Mouse (Mus musculus): ENCODE results near the gene Ndufc1. TPM values are rescaled to one million over a fixed set of nuclear protein-coding genes. Genes with fewer than 3 reads are reported as not detected.

Gene Ndufc1
- total and polyA plus RNA-seq, 3 experiments: 115 to 207 TPM; not detected in 1

DNA sequence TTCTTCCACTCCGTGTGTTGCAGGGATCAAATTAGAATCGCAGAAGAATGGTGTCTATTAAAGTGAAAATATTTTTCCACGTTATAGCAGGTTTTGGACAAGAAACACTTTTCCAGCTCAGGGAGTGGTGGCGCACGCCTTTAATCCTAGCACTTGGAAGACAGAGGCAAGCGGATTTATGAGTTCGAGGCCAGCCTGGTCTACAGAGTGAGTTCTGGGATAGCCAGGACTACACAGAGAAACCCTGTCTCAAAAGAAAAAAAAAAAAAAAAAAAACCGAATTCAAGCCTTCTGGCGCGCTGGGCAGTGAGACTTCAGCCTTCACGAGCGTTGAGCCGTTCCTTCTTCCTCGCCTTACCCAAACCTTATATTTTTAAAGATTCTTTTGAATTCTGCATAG, 51.2 kb downstream of the Ndufc1 start:
- Histone ChIP-seq H3K27ac (ENCODE audit: control insufficient read depth, low read depth, low read length) (peak overlapping the region; percentile 72), H3K36me3 (ENCODE audit: control insufficient read depth in 1 of 2, insufficient read depth in 2 of 2, low read length in 2 of 2) (peaks cover 0 to 3% of the 10 kb centered on the region in 2 experiments; a peak in 1 of 4 replicates), H3K4me3 (ENCODE audit: control insufficient read depth in 1 of 2, insufficient read depth in 1 of 2, low read depth in 2 of 2, low read length in 2 of 2) (peak overlapping the region; percentile 54 to 97), H3K9me3 (replicated peaks; ENCODE audit: insufficient read depth, low read length) (no peaks in the 10 kb centered on the region), H3K4me1 (ENCODE audit: control insufficient read depth in 1 of 2, insufficient read depth in 2 of 2, low read length in 2 of 2) (peaks cover 0 to 3% of the 10 kb centered on the region in 2 experiments; a peak in 1 of 4 replicates), H3K9ac (ENCODE audit: control insufficient read depth, low read depth, low read length, poor library complexity, severe bottlenecking) (peak overlapping the region; percentile 79), H3K79me2 (ENCODE audit: control insufficient read depth, insufficient read depth, low read length, poor library complexity) (no peaks in the 10 kb centered on the region; the same call in 1 of the 2 replicates), H3K27me3 (ENCODE audit: control insufficient read depth in 1 of 2, insufficient read depth in 2 of 2, low read length in 2 of 2) (no peaks in the 10 kb centered on the region)
- peak; percentile 99 for TF ChIP-seq TBP (IDR thresholded peaks at IDR 0.05; ENCODE audit: low read depth, low read length)
- peak; percentile 67; the same call in 1 of the 2 replicates for TF ChIP-seq MAFK (IDR thresholded peaks at IDR 0.05; ENCODE audit: borderline replicate concordance, low read depth, low read length)
- peak; percentile 45; the same call in 1 of the 2 replicates for TF ChIP-seq MXI1 (IDR thresholded peaks at IDR 0.05; ENCODE audit: low read depth, low read length)
- no peak for TF ChIP-seq NRF1 (IDR thresholded peaks at IDR 0.05; ENCODE audit: insufficient read depth, low read depth, low read length, poor library complexity, severe bottlenecking)
- no peak for TF ChIP-seq MYB (IDR thresholded peaks at IDR 0.05; ENCODE audit: low read depth, low read length)
- no peak for TF ChIP-seq MAZ (IDR thresholded peaks at IDR 0.05; ENCODE audit: low read depth, low read length)
- peak; percentile 93 for TF ChIP-seq ZNF384 (IDR thresholded peaks at IDR 0.05; ENCODE audit: low read depth, low read length)
- TF ChIP-seq NELFE (IDR thresholded peaks at IDR 0.05; ENCODE audit: low read depth, low read length): no peak
- TF ChIP-seq POLR2A (IDR thresholded peaks at IDR 0.05; ENCODE audit: control insufficient read depth in 1 of 2, insufficient read depth in 1 of 2, low read depth in 1 of 2, low read length in 2 of 2, poor library complexity in 1 of 2): no peak
- TF ChIP-seq ZC3H11A (IDR thresholded peaks at IDR 0.05; ENCODE audit: low read depth, low read length): no peak
- peak; percentile 89 for DNase-seq (ENCODE audit: low read depth, low spot score)

GRCm38 (mm10) chr3:51357078-51357477, 51.7 kb downstream of the Ndufc1 start:
- Histone ChIP-seq H3K9me3 (replicated peaks; ENCODE audit: insufficient read depth, low read length) (no peaks in the 10 kb centered on the region), H3K4me3 (ENCODE audit: control insufficient read depth in 1 of 2, insufficient read depth in 1 of 2, low read depth in 2 of 2, low read length in 2 of 2) (peak overlapping the region; percentile 54 to 97), H3K27ac (ENCODE audit: control insufficient read depth, low read depth, low read length) (peak overlapping the region; percentile 31; the same call in 1 of the 2 replicates), H3K9ac (ENCODE audit: control insufficient read depth, low read depth, low read length, poor library complexity, severe bottlenecking) (peak overlapping the region; percentile 79), H3K36me3 (ENCODE audit: control insufficient read depth in 1 of 2, insufficient read depth in 2 of 2, low read length in 2 of 2) (peaks cover 0 to 3% of the 10 kb centered on the region in 2 experiments; a peak in 1 of 4 replicates), H3K27me3 (ENCODE audit: control insufficient read depth in 1 of 2, insufficient read depth in 2 of 2, low read length in 2 of 2) (no peaks in the 10 kb centered on the region), H3K4me1 (ENCODE audit: control insufficient read depth in 1 of 2, insufficient read depth in 2 of 2, low read length in 2 of 2) (peaks cover 0 to 3% of the 10 kb centered on the region in 2 experiments; a peak in 1 of 4 replicates), H3K79me2 (ENCODE audit: control insufficient read depth, insufficient read depth, low read length, poor library complexity) (no peaks in the 10 kb centered on the region; the same call in 1 of the 2 replicates)
- peak; percentile 66 for DNase-seq (ENCODE audit: low read depth, low spot score)
- TF ChIP-seq TBP (IDR thresholded peaks at IDR 0.05; ENCODE audit: low read depth, low read length) (no peak), SIN3A (IDR thresholded peaks at IDR 0.05; ENCODE audit: low read length) (peak; percentile 15; the same call in 1 of the 2 replicates), GATA1 (IDR thresholded peaks at IDR 0.05; ENCODE audit: low read depth, low read length) (0 out of 2 replicates have a peak, but pooled peaks have one; percentile 35), TCF12 (IDR thresholded peaks at IDR 0.05; ENCODE audit: low read depth, low read length) (no peak), KAT2A (conservative IDR thresholded peaks at IDR 0.05; ENCODE audit: low read depth, low read length) (no peak), E2F4 (IDR thresholded peaks at IDR 0.05; ENCODE audit: borderline replicate concordance, low read depth, low read length) (no peak), USF2 (IDR thresholded peaks at IDR 0.05; ENCODE audit: borderline replicate concordance in 1 of 2, insufficient read depth in 1 of 2, low read depth in 1 of 2, low read length in 2 of 2) (no peak), EP300 (IDR thresholded peaks at IDR 0.05; ENCODE audit: low read depth in 1 of 2, low read length in 2 of 2) (no peak), CHD1 (IDR thresholded peaks at IDR 0.05; ENCODE audit: low read depth, low read length) (no peak), JUND (IDR thresholded peaks at IDR 0.05; ENCODE audit: low read depth, low read length) (no peak), MAFK (IDR thresholded peaks at IDR 0.05; ENCODE audit: borderline replicate concordance, low read depth, low read length) (no peak), BHLHE40 (IDR thresholded peaks at IDR 0.05; ENCODE audit: borderline replicate concordance, low read depth, low read length) (peak; percentile 64; the same call in 1 of the 2 replicates), NELFE (IDR thresholded peaks at IDR 0.05; ENCODE audit: low read depth, low read length) (no peak), MYC (IDR thresholded peaks at IDR 0.05; ENCODE audit: low read depth, low read length) (no peak), ZKSCAN1 (IDR thresholded peaks at IDR 0.05; ENCODE audit: low read depth, low read length) (no peak), MEF2A (IDR thresholded peaks at IDR 0.05; ENCODE audit: extremely low read depth, insufficient replicate concordance, low read depth, low read length, poor library complexity, severe bottlenecking) (no peak), ETS1 (IDR thresholded peaks at IDR 0.05; ENCODE audit: low read depth, low read length) (no peak), USF1 (IDR thresholded peaks at IDR 0.05; ENCODE audit: low read depth, low read length) (no peak), ZC3H11A (IDR thresholded peaks at IDR 0.05; ENCODE audit: low read depth, low read length) (no peak), POLR2AphosphoS5 (IDR thresholded peaks at IDR 0.05; ENCODE audit: borderline replicate concordance, low read depth, low read length) (no peak), GABPA (IDR thresholded peaks at IDR 0.05; ENCODE audit: low read depth, low read length) (no peak), CHD2 (IDR thresholded peaks at IDR 0.05; ENCODE audit: low read length) (no peak), ZNF384 (IDR thresholded peaks at IDR 0.05; ENCODE audit: low read depth, low read length) (no peak), HCFC1 (IDR thresholded peaks at IDR 0.05; ENCODE audit: low read depth, low read length) (0 out of 2 replicates have a peak, but pooled peaks have one; percentile 37)
